8 mouse cellular contexts compared by ENCODE assay signal in the genomic region with DNA sequence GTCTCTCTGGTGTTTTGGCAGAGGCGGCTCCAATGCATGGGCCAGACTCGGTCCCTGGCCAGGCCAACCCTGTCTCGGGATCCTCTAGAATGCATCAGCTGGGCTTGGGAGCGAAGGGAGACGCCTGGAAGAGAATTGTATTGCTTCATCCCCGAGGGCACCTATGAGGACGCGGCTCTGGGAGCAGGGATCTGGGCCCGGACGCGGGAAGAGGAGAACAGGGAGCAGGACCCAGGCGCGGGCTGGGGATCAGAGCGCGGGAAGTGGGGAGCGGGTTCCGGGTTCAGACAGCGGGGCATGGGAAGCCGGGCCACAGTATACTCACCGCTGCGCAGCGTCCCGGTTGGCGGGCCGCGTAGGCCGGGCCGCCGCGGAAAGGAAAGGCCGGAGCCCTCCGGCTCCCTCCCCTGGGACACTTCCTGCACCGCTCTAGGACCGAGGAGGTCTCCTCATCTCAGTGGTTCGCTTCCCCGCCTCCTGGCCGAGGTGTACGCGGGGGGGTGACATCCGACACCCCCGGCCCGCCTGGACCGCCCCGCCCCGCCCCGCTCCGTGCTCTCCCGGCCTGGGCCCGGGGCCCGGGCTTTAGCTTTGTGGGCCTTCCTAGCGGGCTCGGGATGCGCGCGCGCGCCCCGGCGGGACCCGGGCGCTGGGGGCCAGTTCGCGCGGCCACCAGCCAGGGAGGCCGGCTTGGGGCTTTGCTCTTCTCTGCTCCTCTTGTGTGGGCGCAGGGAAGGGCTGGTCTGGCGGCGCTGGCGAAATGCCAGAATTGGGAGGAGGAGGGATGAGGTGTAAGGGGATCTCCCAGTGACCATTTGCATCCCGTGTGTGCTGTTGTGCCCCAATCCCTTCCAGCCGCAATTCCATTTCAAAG. TPM values are rescaled to one million over a fixed set of nuclear protein-coding genes. Genes with fewer than 3 reads are reported as not detected.
A peak's percentile ranks its signal among the peaks of the same experiment; 100 is the strongest.
DNase-seq lines count a peak whose midpoint lies in the region; ATAC-seq and TF ChIP-seq lines count a peak whose summit lies in the region.

No protein-coding gene starts in this region.

- H3K79me3 ChIP-seq in C2C12 (ENCODE audit: low read depth), result peaks cover 25% of the 10 kb centered on the region

- ATAC-seq in heart, embryonic 11.5 days (replicated peaks; ENCODE audit: insufficient number of reproducible peaks, low FRiP score, low TSS enrichment), result peak; percentile 87
- ATAC-seq in kidney, embryonic 15.5 days (replicated peaks; ENCODE audit: low FRiP score), result peak; percentile 95
- peak; percentile 85 for ATAC-seq in liver, embryonic 11.5 days (replicated peaks; ENCODE audit: low FRiP score)

- WGBS in heart, embryonic 11.5 days (ENCODE audit: insufficient replicate concordance), result 0% methylated on average over 59 of the region's 71 CpGs
- under 1% methylated on average over 61 of the region's 71 CpGs for WGBS in kidney, embryonic 15.5 days
- WGBS in liver, embryonic 11.5 days, result under 1% methylated on average over 69 of the region's 71 CpGs

- TF ChIP-seq POLR2A in bone marrow macrophage, adult 2 months (IDR thresholded peaks at IDR 0.05; ENCODE audit: borderline replicate concordance, low read depth, low read length), result no peak
- peak; percentile 63; the same call in 1 of the 2 replicates for TF ChIP-seq POLR2A in embryonic fibroblast, embryonic 13.5 days (IDR thresholded peaks at IDR 0.05; ENCODE audit: low read depth, low read length)

- H3K36me3 ChIP-seq in C2C12 (ENCODE audit: control insufficient read depth, insufficient read depth), result peaks cover 39% of the 10 kb centered on the region
- peaks cover 20% of the 10 kb centered on the region for H3K36me3 ChIP-seq in heart, embryonic 11.5 days (ENCODE audit: control insufficient read depth, insufficient read depth, low read length)
- peaks cover 53% of the 10 kb centered on the region for H3K36me3 ChIP-seq in kidney, embryonic 15.5 days
- H3K36me3 ChIP-seq in liver, embryonic 11.5 days (ENCODE audit: control insufficient read depth, insufficient read depth, low read length), result peaks cover 26% of the 10 kb centered on the region
- peaks cover 6% of the 10 kb centered on the region; the same call in 1 of the 2 replicates for H3K36me3 ChIP-seq in splenic B cell, adult 2 months (ENCODE audit: control insufficient read depth, insufficient read depth, low read length, poor library complexity, severe bottlenecking)

- H3K4me2 ChIP-seq in heart, embryonic 11.5 days, result peak overlapping the region; percentile 86
- peak overlapping the region; percentile 75 for H3K4me2 ChIP-seq in kidney, embryonic 15.5 days
- H3K4me2 ChIP-seq in liver, embryonic 11.5 days, result peak overlapping the region; percentile 89

- H3K4me3 ChIP-seq in C2C12 (ENCODE audit: insufficient read depth, poor library complexity, severe bottlenecking), result peak overlapping the region; percentile 99
- H3K4me3 ChIP-seq in bone marrow macrophage, adult 2 months (ENCODE audit: insufficient read depth, low read length), result peak overlapping the region; percentile 83
- peak overlapping the region; percentile 94 for H3K4me3 ChIP-seq in embryonic fibroblast, embryonic 13.5 days (ENCODE audit: insufficient read depth, low read length)
- peak overlapping the region; percentile 97 for H3K4me3 ChIP-seq in heart, embryonic 11.5 days (ENCODE audit: low read depth, low read length)
- peak overlapping the region; percentile 91 for H3K4me3 ChIP-seq in kidney, embryonic 15.5 days (replicated peaks)
- H3K4me3 ChIP-seq in liver, embryonic 11.5 days (ENCODE audit: low read depth, low read length), result peak overlapping the region; percentile 88

- no peak for TF ChIP-seq CTCF in C2C12 (IDR thresholded peaks at IDR 0.05; ENCODE audit: control insufficient read depth, insufficient read depth, insufficient read length)
- no peak for TF ChIP-seq CTCF in bone marrow macrophage, adult 2 months (IDR thresholded peaks at IDR 0.05; ENCODE audit: low read depth, low read length)
- no peak for TF ChIP-seq CTCF in embryonic fibroblast, embryonic 13.5 days (IDR thresholded peaks at IDR 0.05; ENCODE audit: borderline replicate concordance, insufficient read depth, low read length)

- peak overlapping the region; percentile 82 for H3ac ChIP-seq in C2C12 (ENCODE audit: control insufficient read depth, insufficient read length, low read depth)

- H3K27me3 ChIP-seq in C2C12 (ENCODE audit: control insufficient read depth, insufficient read depth, insufficient read length), result no peaks in the 10 kb centered on the region
- no peaks in the 10 kb centered on the region for H3K27me3 ChIP-seq in heart, embryonic 11.5 days (ENCODE audit: control insufficient read depth, insufficient read depth, low read length)
- no peaks in the 10 kb centered on the region for H3K27me3 ChIP-seq in kidney, embryonic 15.5 days
- no peaks in the 10 kb centered on the region for H3K27me3 ChIP-seq in liver, embryonic 11.5 days (replicated peaks; ENCODE audit: control insufficient read depth, insufficient read depth, low read length)
- H3K27me3 ChIP-seq in splenic B cell, adult 2 months (ENCODE audit: control insufficient read depth, insufficient read depth, low read length, poor library complexity, severe bottlenecking), result no peaks in the 10 kb centered on the region

- peak overlapping the region; percentile 96 for H3K9ac ChIP-seq in heart, embryonic 11.5 days (ENCODE audit: low read depth, low read length)
- H3K9ac ChIP-seq in kidney, embryonic 15.5 days, result peak overlapping the region; percentile 97
- H3K9ac ChIP-seq in liver, embryonic 11.5 days (ENCODE audit: low read depth, low read length), result peak overlapping the region; percentile 84

- peak; percentile 87 for DNase-seq in liver, embryonic 11.5 days (ENCODE audit: low spot score)
- DNase-seq in naive thymus-derived CD4-positive, alpha-beta T cell, adult 2 months (ENCODE audit: low read depth), result peak; percentile 81
- peak; percentile 81 for DNase-seq in splenic B cell, adult 2 months (ENCODE audit: low read depth, low spot score)

- peaks cover 58% of the 10 kb centered on the region for H3K79me2 ChIP-seq in C2C12 (ENCODE audit: control insufficient read depth, insufficient read depth)

- peak overlapping the region; percentile 7 for H3K27ac ChIP-seq in bone marrow macrophage, adult 2 months (ENCODE audit: insufficient read depth, low read depth, low read length)
- peak overlapping the region; percentile 87 for H3K27ac ChIP-seq in embryonic fibroblast, embryonic 13.5 days (ENCODE audit: insufficient read depth, low read length)
- peak overlapping the region; percentile 95 for H3K27ac ChIP-seq in heart, embryonic 11.5 days (ENCODE audit: low read depth, low read length)
- H3K27ac ChIP-seq in kidney, embryonic 15.5 days, result peak overlapping the region; percentile 98
- H3K27ac ChIP-seq in liver, embryonic 11.5 days (ENCODE audit: low read depth, low read length), result peak overlapping the region; percentile 84

- peaks cover 12% of the 10 kb centered on the region; the same call in 1 of the 2 replicates for H3K4me1 ChIP-seq in bone marrow macrophage, adult 2 months (ENCODE audit: control insufficient read depth, insufficient read depth, low read length)
- H3K4me1 ChIP-seq in embryonic fibroblast, embryonic 13.5 days (ENCODE audit: control insufficient read depth, insufficient read depth, low read length), result 0 out of 2 replicates have a peak, but pooled peaks cover 4% of the 10 kb centered on the region
- H3K4me1 ChIP-seq in heart, embryonic 11.5 days (ENCODE audit: control insufficient read depth, insufficient read depth, low read length), result peaks cover 9% of the 10 kb centered on the region
- H3K4me1 ChIP-seq in kidney, embryonic 15.5 days, result peaks cover 31% of the 10 kb centered on the region
- H3K4me1 ChIP-seq in liver, embryonic 11.5 days (replicated peaks; ENCODE audit: control insufficient read depth, insufficient read depth, low read length), result peaks cover 9% of the 10 kb centered on the region

- no peaks in the 10 kb centered on the region for H3K9me3 ChIP-seq in heart, embryonic 11.5 days (replicated peaks; ENCODE audit: control insufficient read depth, low read length)
- no peaks in the 10 kb centered on the region for H3K9me3 ChIP-seq in kidney, embryonic 15.5 days (replicated peaks)
- H3K9me3 ChIP-seq in liver, embryonic 11.5 days (ENCODE audit: control insufficient read depth, low read length), result no peaks in the 10 kb centered on the region

RNA-seq across cellular contexts. Expression of gene Zkscan17, which starts 20.5 kb away (rescaled TPM):
- 21.5 TPM for polyA plus RNA-seq in C2C12 (2012; fragmentation: generic; extraction: Trizol)
- 20.2 and 24.1 TPM in 2 replicates for polyA plus RNA-seq in bone marrow macrophage, adult 2 months (2012; ENCODE audit: insufficient read depth, insufficient read length, missing spikeins)
- polyA plus RNA-seq in embryonic fibroblast, embryonic 13.5 days (2011; ENCODE audit: insufficient read length, low read depth, missing spikeins), result 23.6 and 25.4 TPM in 2 replicates
- 12.8 and 15.0 TPM in 2 replicates for polyA plus RNA-seq in heart, embryonic 11.5 days (2014; fragmentation: Nextera tagmentation; extraction: Ambion mirVana)
- 26.5 and 29.2 TPM in 2 replicates for polyA plus RNA-seq in kidney, embryonic 15.5 days (2015; fragmentation: Nextera tagmentation; extraction: Ambion mirVana)
- polyA plus RNA-seq in liver, embryonic 11.5 days (2014; fragmentation: Nextera tagmentation; extraction: Ambion mirVana), result 16.8 TPM in 2 replicates

RNA-seq across cellular contexts. Expression of gene Zfp867, which starts 33.8 kb away (rescaled TPM):
- 0.73 TPM for polyA plus RNA-seq in C2C12 (2012; fragmentation: generic; extraction: Trizol)
- polyA plus RNA-seq in bone marrow macrophage, adult 2 months (2012; ENCODE audit: insufficient read depth, insufficient read length, missing spikeins), result 2.1 and 2.3 TPM in 2 replicates
- 4.4 and 6.1 TPM in 2 replicates for polyA plus RNA-seq in embryonic fibroblast, embryonic 13.5 days (2011; ENCODE audit: insufficient read length, low read depth, missing spikeins)
- 5.8 and 6.2 TPM in 2 replicates for polyA plus RNA-seq in heart, embryonic 11.5 days (2014; fragmentation: Nextera tagmentation; extraction: Ambion mirVana)
- polyA plus RNA-seq in kidney, embryonic 15.5 days (2015; fragmentation: Nextera tagmentation; extraction: Ambion mirVana), result 7.1 and 8.2 TPM in 2 replicates
- polyA plus RNA-seq in liver, embryonic 11.5 days (2014; fragmentation: Nextera tagmentation; extraction: Ambion mirVana), result 3.2 and 3.6 TPM in 2 replicates

RNA-seq across cellular contexts. Expression of gene Nlrp3, which starts 35.3 kb away (rescaled TPM):
- 0.04 TPM for polyA plus RNA-seq in C2C12 (2012; fragmentation: generic; extraction: Trizol)
- polyA plus RNA-seq in bone marrow macrophage, adult 2 months (2012; ENCODE audit: insufficient read depth, insufficient read length, missing spikeins), result 50.6 and 52.3 TPM in 2 replicates
- polyA plus RNA-seq in embryonic fibroblast, embryonic 13.5 days (2011; ENCODE audit: insufficient read length, low read depth, missing spikeins), result 0.79 TPM in 1 of 2 replicates, not detected in the other
- 0.16 TPM in 1 of 2 replicates, not detected in the other for polyA plus RNA-seq in heart, embryonic 11.5 days (2014; fragmentation: Nextera tagmentation; extraction: Ambion mirVana)
- 0.08 and 0.32 TPM in 2 replicates for polyA plus RNA-seq in kidney, embryonic 15.5 days (2015; fragmentation: Nextera tagmentation; extraction: Ambion mirVana)
- polyA plus RNA-seq in liver, embryonic 11.5 days (2014; fragmentation: Nextera tagmentation; extraction: Ambion mirVana), result 0.34 and 0.39 TPM in 2 replicates

RNA-seq across cellular contexts. Expression of gene Snap47, which starts 55.1 kb away (rescaled TPM):
- polyA plus RNA-seq in C2C12 (2012; fragmentation: generic; extraction: Trizol), result 54.3 TPM
- polyA plus RNA-seq in bone marrow macrophage, adult 2 months (2012; ENCODE audit: insufficient read depth, insufficient read length, missing spikeins), result 17.1 and 18.0 TPM in 2 replicates
- polyA plus RNA-seq in embryonic fibroblast, embryonic 13.5 days (2011; ENCODE audit: insufficient read length, low read depth, missing spikeins), result 90.8 and 91.0 TPM in 2 replicates
- 117 and 124 TPM in 2 replicates for polyA plus RNA-seq in heart, embryonic 11.5 days (2014; fragmentation: Nextera tagmentation; extraction: Ambion mirVana)
- polyA plus RNA-seq in kidney, embryonic 15.5 days (2015; fragmentation: Nextera tagmentation; extraction: Ambion mirVana), result 111 and 112 TPM in 2 replicates
- 57.9 and 67.4 TPM in 2 replicates for polyA plus RNA-seq in liver, embryonic 11.5 days (2014; fragmentation: Nextera tagmentation; extraction: Ambion mirVana)

RNA-seq across cellular contexts. Expression of gene Jmjd4, which starts 56.2 kb away (rescaled TPM):
- 5.1 TPM for polyA plus RNA-seq in C2C12 (2012; fragmentation: generic; extraction: Trizol)
- polyA plus RNA-seq in bone marrow macrophage, adult 2 months (2012; ENCODE audit: insufficient read depth, insufficient read length, missing spikeins), result 3.2 and 3.3 TPM in 2 replicates
- 7.2 and 9.1 TPM in 2 replicates for polyA plus RNA-seq in embryonic fibroblast, embryonic 13.5 days (2011; ENCODE audit: insufficient read length, low read depth, missing spikeins)
- 11.3 and 13.0 TPM in 2 replicates for polyA plus RNA-seq in heart, embryonic 11.5 days (2014; fragmentation: Nextera tagmentation; extraction: Ambion mirVana)
- 13.7 and 13.9 TPM in 2 replicates for polyA plus RNA-seq in kidney, embryonic 15.5 days (2015; fragmentation: Nextera tagmentation; extraction: Ambion mirVana)
- polyA plus RNA-seq in liver, embryonic 11.5 days (2014; fragmentation: Nextera tagmentation; extraction: Ambion mirVana), result 10.8 and 12.7 TPM in 2 replicates

Comparison
In these comparisons a context has a peak if more than half of its experiments do, and no peak if none do; other contexts are left out.
1. Peak in every context shown above with its lines: DNase-seq, ATAC-seq, H3K4me3 ChIP-seq and H3K27ac ChIP-seq.
2. H3K27ac ChIP-seq: peak in every context shown above with its lines; median percentile 98 in kidney, embryonic 15.5 days; 95 in heart, embryonic 11.5 days; 87 in embryonic fibroblast, embryonic 13.5 days; 84 in liver, embryonic 11.5 days; 7 in bone marrow macrophage, adult 2 months.
3. RNA of gene Nlrp3, which starts 35.3 kb away (polyA plus RNA-seq): 50.6 to 52.3 TPM in bone marrow macrophage, adult 2 months; 0.79 TPM in embryonic fibroblast, embryonic 13.5 days, 0.34 to 0.39 TPM in liver, embryonic 11.5 days, 0.08 to 0.32 TPM in kidney, embryonic 15.5 days, 0.16 TPM in heart, embryonic 11.5 days and 0.04 TPM in C2C12 (single experiment); every median in the first group is over 10 times any median in the second.